Mouse (Mus musculus) stomach, postnatal 0 days (tissue): ENCODE data around the gene Pitx2. TPM values are rescaled to one million over a fixed set of nuclear protein-coding genes. Genes with fewer than 3 reads are reported as not detected.

Experiments used
- ATAC-seq: fragments of 200-750 bp; cut with Nextera tagmentation; 2 replicates; pipeline ENCODE4 v1.8.0; 2017; ENCODE audit not compliant: low FRiP score, low TSS enrichment
- DNase-seq: peaks from one replicate; pipeline ENCODE4 v3.0.0-alpha.2; 2016; ENCODE audit warnings: low spot score
- H3K27ac ChIP-seq: fragments of 300-500 bp; sonication (generic); replicated peaks from 2 replicates; pipeline ENCODE4 v1.5.1; 2014; ENCODE audit warnings: mild to moderate bottlenecking, control low read depth
- H3K27me3 ChIP-seq: fragments of 300-500 bp; sonication (generic); 2 replicates; pipeline ENCODE4 v1.6.1; 2014; ENCODE audit warnings: low read length; ENCODE audit not compliant: control insufficient read depth, insufficient read depth
- H3K36me3 ChIP-seq: fragments of 300-500 bp; sonication (generic); 2 replicates; pipeline ENCODE4 v1.6.1; 2014; ENCODE audit warnings: low read length, mixed read lengths; ENCODE audit not compliant: control insufficient read depth, insufficient read depth
- H3K4me1 ChIP-seq: fragments of 300-500 bp; sonication (generic); replicated peaks from 2 replicates; pipeline ENCODE4 v1.6.1; 2014; ENCODE audit warnings: antibody characterized with exemption; ENCODE audit not compliant: control insufficient read depth, insufficient read depth
- H3K4me2 ChIP-seq: fragments of 300-500 bp; sonication (generic); replicated peaks from 2 replicates; pipeline ENCODE4 v1.6.1; 2014; ENCODE audit warnings: low read depth, mild to moderate bottlenecking, control low read depth, moderate library complexity
- H3K4me3 ChIP-seq: fragments of 300-500 bp; sonication (generic); 2 replicates; pipeline ENCODE4 v1.5.1; 2014; ENCODE audit warnings: low read depth, low read length, control low read depth
- H3K9ac ChIP-seq: fragments of 300-500 bp; sonication (generic); 2 replicates; pipeline ENCODE4 v1.6.1; 2014; ENCODE audit warnings: mild to moderate bottlenecking, low read length, control low read depth, mixed read lengths
- H3K9me3 ChIP-seq: fragments of 300-500 bp; sonication (generic); 2 replicates; pipeline ENCODE4 v1.6.1; 2016; ENCODE audit warnings: low read length; ENCODE audit not compliant: control insufficient read depth
- CTCF ChIP-seq: IDR thresholded peaks from 2 replicates; pipeline ENCODE4 v1.5.1; 2016; ENCODE audit warnings: antibody characterized with exemption, low read depth, mild to moderate bottlenecking, moderate library complexity
- EP300 ChIP-seq: optimal IDR thresholded peaks from 2 replicates; pipeline ENCODE3; 2016; ENCODE audit warnings: antibody characterized with exemption
- WGBS: fragments of 180-500 bp; shearing (Covaris S2); extraction: QIAGEN DNeasy Blood & Tissue Kit; methylation state at CpG from one replicate; pipeline ENCODE4 v1.1.7; 2014; 5-methylcytosine and 5-hydroxymethylcytosine counted together
- polyA plus RNA-seq: library from polyadenylated mRNA; unstranded; fragments of >200 nt; fragmentation: Nextera tagmentation; extraction: Ambion mirVana; gene quantifications from 2 replicates; pipeline ENCODE4 v1.2.1, GENCODE M21; 2015

Pitx2 gene
- polyA plus RNA-seq, 1 experiment from 2014 or later, result 9.7 TPM

GRCm38 (mm10) chr3:129164246-129164645 lies 35.4 kb upstream of the Pitx2 start:
- no peaks in the 10 kb centered on the region for H3K4me1 ChIP-seq
- no peak overlapping the region for H3K4me2 ChIP-seq
- H3K27ac ChIP-seq, result no peak overlapping the region
- H3K4me3 ChIP-seq, result no peak overlapping the region
- DNase-seq (no peak), ATAC-seq (no peak)
- H3K27me3 ChIP-seq, result no peaks in the 10 kb centered on the region
- no peaks in the 10 kb centered on the region for H3K36me3 ChIP-seq
- H3K9ac ChIP-seq, result no peak overlapping the region
- TF ChIP-seq EP300 (no peak), CTCF (no peak)
- no peaks in the 10 kb centered on the region for H3K9me3 ChIP-seq
- 59% methylated on average over 1 of the region's 1 CpGs for whole genome bisulfite sequencing

- TF ChIP-seq CTCF (no peak), EP300 (no peak)
- Histone ChIP-seq H3K4me2 (no peak overlapping the region), H3K9me3 (no peaks in the 10 kb centered on the region), H3K9ac (no peak overlapping the region), H3K27ac (no peak overlapping the region), H3K4me3 (no peak overlapping the region), H3K27me3 (no peaks in the 10 kb centered on the region), H3K36me3 (no peaks in the 10 kb centered on the region), H3K4me1 (no peaks in the 10 kb centered on the region)
- DNase-seq (no peak), ATAC-seq (no peak)
- WGBS, result 83% methylated on average over 8 of the region's 8 CpGs
Measured at GRCm38 (mm10) chr3:129165715-129166114, 34.0 kb upstream of the Pitx2 start.

DNA sequence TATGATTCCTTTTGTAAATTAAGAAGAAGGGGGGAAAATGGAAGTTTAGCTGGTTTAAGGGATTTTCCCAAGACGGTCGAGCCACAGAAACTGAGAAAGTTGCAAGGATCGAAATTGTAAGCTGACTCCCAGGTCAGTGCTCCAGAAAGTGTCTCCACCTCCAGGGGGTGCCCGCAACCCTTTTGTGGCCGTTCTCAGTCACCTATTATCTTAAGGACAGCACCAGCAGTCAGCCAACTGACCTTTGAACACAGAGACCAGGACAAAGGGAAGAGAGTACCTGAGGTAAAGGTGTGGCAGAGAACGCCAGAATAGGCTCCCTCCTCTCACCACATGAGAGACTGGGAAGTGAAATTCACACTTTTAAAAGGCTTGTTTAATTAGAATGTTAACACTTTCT lies 33.0 kb upstream of the Pitx2 start:
- no peaks in the 10 kb centered on the region for H3K9me3 ChIP-seq
- no peak overlapping the region for H3K27ac ChIP-seq
- H3K9ac ChIP-seq, result no peak overlapping the region
- DNase-seq, result no peak
- no peaks in the 10 kb centered on the region for H3K27me3 ChIP-seq
- H3K36me3 ChIP-seq, result no peaks in the 10 kb centered on the region
- H3K4me1 ChIP-seq, result no peaks in the 10 kb centered on the region
- H3K4me2 ChIP-seq, result no peak overlapping the region
- TF ChIP-seq EP300, result no peak
- TF ChIP-seq CTCF, result no peak
- ATAC-seq, result no peak
- 18% methylated on average over 6 of the region's 6 CpGs for WGBS
- H3K4me3 ChIP-seq, result no peak overlapping the region

DNA sequence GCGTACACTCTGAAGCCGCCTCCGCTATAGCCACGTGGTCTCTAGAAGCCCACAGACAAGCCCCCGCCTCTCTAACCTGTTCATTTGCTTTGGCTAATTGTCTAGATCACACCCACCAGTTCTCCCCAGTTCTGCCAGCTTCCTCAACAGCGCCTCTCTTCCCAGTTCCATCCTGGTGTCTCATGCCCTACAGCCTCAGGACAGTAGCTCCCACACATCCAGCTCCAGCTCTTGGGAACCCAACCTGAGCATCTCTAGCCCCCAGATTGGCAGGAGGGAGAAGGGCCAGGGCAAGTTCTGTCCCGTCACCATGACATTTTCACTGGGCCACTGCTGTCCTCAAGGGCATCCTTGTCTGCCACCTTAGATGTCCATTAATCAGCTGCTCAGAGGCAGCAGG lies 29.3 kb upstream of the Pitx2 start:
- no peak overlapping the region for H3K27ac ChIP-seq
- no peak overlapping the region for H3K4me2 ChIP-seq
- TF ChIP-seq CTCF (no peak), EP300 (no peak)
- H3K9ac ChIP-seq, result no peak overlapping the region
- DNase-seq (no peak), ATAC-seq (no peak)
- no peaks in the 10 kb centered on the region for H3K4me1 ChIP-seq
- no peak overlapping the region for H3K4me3 ChIP-seq
- no peaks in the 10 kb centered on the region for H3K27me3 ChIP-seq
- no peaks in the 10 kb centered on the region for H3K9me3 ChIP-seq
- no peaks in the 10 kb centered on the region for H3K36me3 ChIP-seq
- WGBS, result 76% methylated on average over 7 of the region's 7 CpGs

DNA sequence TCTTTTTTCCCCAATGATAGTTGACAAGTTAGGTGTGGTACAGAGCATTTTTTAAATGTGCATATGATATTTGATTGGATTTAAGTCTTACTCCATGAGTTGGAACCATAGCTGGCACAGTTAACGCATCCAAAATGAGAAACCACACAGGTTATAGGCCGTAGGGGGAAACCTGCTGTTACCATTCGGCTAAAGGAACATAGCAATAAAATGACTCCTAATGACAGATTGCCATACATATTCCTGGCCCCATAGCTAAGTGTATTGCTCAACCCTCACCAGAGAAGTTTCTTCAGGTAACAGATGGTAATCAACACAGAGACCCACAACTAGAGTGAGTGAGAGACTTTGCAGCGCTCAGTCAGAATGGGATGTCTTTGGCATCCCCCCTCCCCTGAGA lies 27.9 kb upstream of the Pitx2 start:
- no peaks in the 10 kb centered on the region for H3K9me3 ChIP-seq
- no peaks in the 10 kb centered on the region for H3K27me3 ChIP-seq
- DNase-seq, result no peak
- no peak overlapping the region for H3K27ac ChIP-seq
- H3K9ac ChIP-seq, result no peak overlapping the region
- no peak overlapping the region for H3K4me3 ChIP-seq
- no peaks in the 10 kb centered on the region for H3K4me1 ChIP-seq
- no peak for ATAC-seq
- WGBS, result 94% methylated on average over 4 of the region's 4 CpGs
- H3K36me3 ChIP-seq, result no peaks in the 10 kb centered on the region
- H3K4me2 ChIP-seq, result no peak overlapping the region
- TF ChIP-seq EP300 (no peak), CTCF (no peak)

DNA sequence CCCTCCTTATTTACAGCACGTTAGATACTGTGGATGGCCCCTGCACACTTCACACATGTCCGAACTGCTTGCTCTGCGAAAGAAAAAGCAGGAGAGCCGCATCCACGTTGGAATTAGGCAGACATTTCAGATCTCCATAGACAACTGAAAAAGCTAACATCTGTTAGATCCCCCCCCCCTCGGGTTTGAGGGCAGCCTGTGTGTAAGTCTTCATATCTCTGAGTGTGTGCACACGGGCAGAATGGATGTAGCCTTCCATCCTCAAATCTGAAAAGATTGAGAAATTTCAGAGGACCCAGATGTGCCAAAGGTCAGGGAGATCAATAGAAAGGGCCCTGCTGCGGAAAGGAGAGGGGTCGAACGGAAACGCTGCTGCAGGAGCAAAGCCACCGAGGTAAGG lies 5.2 kb upstream of the Pitx2 start:
- 28% methylated on average over 12 of the region's 12 CpGs for WGBS
- H3K9me3 ChIP-seq, result no peaks in the 10 kb centered on the region
- no peaks in the 10 kb centered on the region for H3K4me1 ChIP-seq
- DNase-seq, result no peak
- no peaks in the 10 kb centered on the region for H3K36me3 ChIP-seq
- no peak overlapping the region for H3K4me2 ChIP-seq
- TF ChIP-seq CTCF, result no peak
- TF ChIP-seq EP300, result no peak
- H3K4me3 ChIP-seq, result no peak overlapping the region
- peaks cover 2% of the 10 kb centered on the region; the same call in 1 of the 2 replicates for H3K27me3 ChIP-seq
- ATAC-seq, result no peak
- no peak overlapping the region for H3K9ac ChIP-seq
- H3K27ac ChIP-seq, result no peak overlapping the region
